Comparison of ENCODE assay signal across 9 mouse cellular contexts in the genomic region with DNA sequence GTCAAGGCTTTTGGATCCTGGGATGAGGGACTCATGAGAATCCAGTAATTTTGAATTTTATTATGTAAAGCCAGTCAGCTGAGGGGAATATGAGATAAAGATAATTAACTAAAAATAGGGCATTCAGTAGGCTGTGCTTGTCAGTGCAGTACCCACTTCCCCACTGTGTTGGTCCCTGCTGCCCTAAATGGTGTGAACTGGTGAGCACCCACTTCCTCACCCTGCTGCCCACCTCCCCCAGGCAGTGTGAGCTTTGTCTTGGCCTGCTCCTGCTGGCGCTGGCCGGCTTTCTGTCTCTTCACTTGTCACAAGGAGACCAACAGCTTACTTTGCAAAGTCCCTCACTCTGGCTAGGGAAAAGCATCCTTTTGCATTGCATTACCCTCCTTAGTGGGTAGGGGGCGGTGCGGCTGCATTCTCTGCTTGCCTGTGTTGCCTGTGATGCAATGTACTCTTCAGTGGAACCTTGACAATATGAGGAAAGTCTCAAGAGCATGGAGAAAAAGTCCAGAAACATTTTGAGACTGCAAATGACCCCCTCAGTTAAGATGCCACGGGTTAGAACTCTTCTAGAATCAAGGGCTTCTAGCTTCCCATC. TPM values are rescaled to one million over a fixed set of nuclear protein-coding genes. Genes with fewer than 3 reads are reported as not detected.
DNase-seq lines count a peak whose midpoint lies in the region; ATAC-seq and TF ChIP-seq lines count a peak whose summit lies in the region.
"Had no signal": no experiment of that assay in that cellular context is flagged by ENCODE, and none has a peak within 500 bp of the region (broad histone marks: within the 10 kb centered on the region; RNA-seq: fewer than 3 reads in every experiment).

No protein-coding gene starts in this region.

- no peak overlapping the region for H3K4me3 ChIP-seq in intestine, postnatal 0 days (ENCODE audit: low read depth, low read length)
- H3K4me3 ChIP-seq in intestine, embryonic 16.5 days (ENCODE audit: low read length): no peak overlapping the region
- H3K4me3 ChIP-seq in testis, adult 2 months (ENCODE audit: control insufficient read depth, low read depth, low read length): no peak overlapping the region
- no peak overlapping the region for H3K4me3 ChIP-seq in small intestine, adult 2 months (ENCODE audit: low read depth, low read length)

- 26% methylated on average over 5 of the region's 5 CpGs for WGBS in intestine, postnatal 0 days
- WGBS in intestine, embryonic 16.5 days: 19% methylated on average over 5 of the region's 5 CpGs
- 16% methylated on average over 5 of the region's 5 CpGs for WGBS in small intestine, adult 2 months

- no peak for TF ChIP-seq POLR2A in testis, adult 2 months (IDR thresholded peaks at IDR 0.05; ENCODE audit: control insufficient read depth, low read depth, low read length)
- no peak for TF ChIP-seq POLR2A in small intestine, adult 2 months (IDR thresholded peaks at IDR 0.05; ENCODE audit: low read depth, low read length)

- H3K27me3 ChIP-seq in intestine, postnatal 0 days (replicated peaks; ENCODE audit: control insufficient read depth, insufficient read depth, low read length): peaks cover 17% of the 10 kb centered on the region
- peaks cover 13% of the 10 kb centered on the region; the same call in 1 of the 2 replicates for H3K27me3 ChIP-seq in intestine, embryonic 16.5 days (replicated peaks; ENCODE audit: control insufficient read depth, insufficient read depth, low read length)
- no peaks in the 10 kb centered on the region for H3K27me3 ChIP-seq in testis, adult 2 months (ENCODE audit: control insufficient read depth, insufficient read depth, low read length)
- no peaks in the 10 kb centered on the region for H3K27me3 ChIP-seq in small intestine, adult 2 months (ENCODE audit: control insufficient read depth, insufficient read depth, low read length)

- no peak for DNase-seq in testis, postnatal 14 days (ENCODE audit: low spot score)
- DNase-seq in embryo, embryonic 10.5 days (ENCODE audit: low spot score): peak; percentile 65
- no peak for DNase-seq in c-Kit-positive CD71-positive TER-119-positive erythroid progenitor cells, embryonic 14.5 days (ENCODE audit: low spot score)
- DNase-seq in layer of hippocampus, postnatal 36 days: no peak
- DNase-seq: heart, postnatal 10 days had no signal

- no peak for ATAC-seq in intestine, postnatal 0 days
- ATAC-seq in intestine, embryonic 16.5 days: no peak

- TF ChIP-seq CTCF in intestine, postnatal 0 days (IDR thresholded peaks at IDR 0.05; ENCODE audit: low read depth): peak; percentile 64
- peak; percentile 56; the same call in 1 of the 2 replicates for TF ChIP-seq CTCF in testis, adult 2 months (IDR thresholded peaks at IDR 0.05; ENCODE audit: control insufficient read depth, insufficient read depth, insufficient replicate concordance, low read depth, low read length)
- TF ChIP-seq CTCF in small intestine, adult 2 months (IDR thresholded peaks at IDR 0.05; ENCODE audit: extremely low read depth, insufficient read length, insufficient replicate concordance, low read depth, low read length): peak; percentile 25; the same call in 1 of the 2 replicates

- H3K36me3 ChIP-seq in intestine, postnatal 0 days (ENCODE audit: control insufficient read depth, insufficient read depth): no peaks in the 10 kb centered on the region
- no peaks in the 10 kb centered on the region for H3K36me3 ChIP-seq in intestine, embryonic 16.5 days (ENCODE audit: control insufficient read depth, insufficient read depth, low read length)
- H3K36me3 ChIP-seq in testis, adult 2 months (ENCODE audit: control insufficient read depth, insufficient read depth, low read length): no peaks in the 10 kb centered on the region
- H3K36me3 ChIP-seq in small intestine, adult 2 months (ENCODE audit: control insufficient read depth, insufficient read depth, low read length): no peaks in the 10 kb centered on the region

- H3K9me3 ChIP-seq in intestine, postnatal 0 days (ENCODE audit: control insufficient read depth): no peaks in the 10 kb centered on the region
- no peaks in the 10 kb centered on the region for H3K9me3 ChIP-seq in intestine, embryonic 16.5 days (ENCODE audit: control insufficient read depth, low read length)

- no peak overlapping the region for H3K27ac ChIP-seq in intestine, postnatal 0 days (ENCODE audit: low read depth, low read length)
- no peak overlapping the region for H3K27ac ChIP-seq in intestine, embryonic 16.5 days (ENCODE audit: low read length)
- H3K27ac ChIP-seq in testis, adult 2 months (ENCODE audit: control insufficient read depth, insufficient read depth, low read depth, low read length): no peak overlapping the region
- no peak overlapping the region for H3K27ac ChIP-seq in small intestine, adult 2 months (ENCODE audit: insufficient read depth, low read depth, low read length)

- H3K4me2 ChIP-seq in intestine, postnatal 0 days (replicated peaks; ENCODE audit: low read depth): no peak overlapping the region
- no peak overlapping the region for H3K4me2 ChIP-seq in intestine, embryonic 16.5 days (ENCODE audit: low read depth, low read length)

- H3K4me1 ChIP-seq in intestine, postnatal 0 days (replicated peaks; ENCODE audit: control insufficient read depth, insufficient read depth, low read length): no peaks in the 10 kb centered on the region
- no peaks in the 10 kb centered on the region for H3K4me1 ChIP-seq in intestine, embryonic 16.5 days (ENCODE audit: control insufficient read depth, insufficient read depth, low read length)
- no peaks in the 10 kb centered on the region for H3K4me1 ChIP-seq in testis, adult 2 months (ENCODE audit: control insufficient read depth, insufficient read depth, low read length)
- no peaks in the 10 kb centered on the region for H3K4me1 ChIP-seq in small intestine, adult 2 months (ENCODE audit: control insufficient read depth, insufficient read depth, insufficient read length, low read length)

- no peak overlapping the region for H3K9ac ChIP-seq in intestine, postnatal 0 days (ENCODE audit: low read depth, low read length)
- H3K9ac ChIP-seq in intestine, embryonic 16.5 days (ENCODE audit: low read depth, low read length): no peak overlapping the region

RNA-seq across cellular contexts. Expression of a gene that starts 12.7 kb away (rescaled TPM):
- not detected in 2 replicates for polyA plus RNA-seq in intestine, postnatal 0 days (2015; fragmentation: Nextera tagmentation; extraction: Ambion mirVana)
- 0.27 TPM in 1 of 2 replicates, not detected in the other for polyA plus RNA-seq in intestine, embryonic 16.5 days (2015; fragmentation: Nextera tagmentation; extraction: Ambion mirVana)
- 0.73 and 0.95 TPM in 2 replicates for polyA plus RNA-seq in testis, adult 2 months (2012; rRNA removed)
- polyA plus RNA-seq in small intestine, adult 2 months (2012; rRNA removed): not detected in 2 replicates
- not detected for total RNA-seq in layer of hippocampus, postnatal 36 days (2021)
